19 mouse cellular contexts compared by ENCODE assay signal in the genomic region with DNA sequence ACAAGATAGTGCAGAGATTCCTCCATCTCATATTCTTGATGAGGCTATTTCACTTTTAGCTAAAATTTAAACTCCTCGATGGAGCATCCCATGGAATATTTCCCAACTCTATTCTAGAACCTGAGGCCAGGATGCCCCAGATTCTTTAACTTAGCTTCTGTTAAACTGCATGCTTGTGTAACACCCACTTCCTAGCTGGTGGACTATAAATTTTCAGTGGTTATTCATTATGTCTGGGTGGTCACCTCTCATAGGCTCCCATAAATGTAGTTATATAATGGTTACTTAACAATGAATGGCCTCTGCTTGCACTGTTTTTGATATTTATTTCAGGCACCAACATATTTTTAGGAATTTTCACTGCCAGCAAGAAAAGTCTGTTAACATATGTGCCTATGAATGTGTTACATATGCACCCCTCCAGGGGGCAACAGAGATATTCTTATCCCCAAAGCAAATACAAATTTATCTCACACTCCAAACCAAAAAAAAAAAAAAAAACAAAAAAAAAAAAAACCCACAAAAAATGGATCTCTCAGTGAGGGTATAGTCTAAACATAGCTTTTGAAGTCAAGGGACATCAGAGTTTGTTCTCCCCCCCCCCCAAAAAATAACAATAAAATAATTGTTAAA.
DNase-seq lines count a peak whose midpoint lies in the region; ATAC-seq lines count a peak whose summit lies in the region.
"Had no signal": no experiment of that assay in that cellular context is flagged by ENCODE, and none has a peak within 500 bp of the region (broad histone marks: within the 10 kb centered on the region; RNA-seq: fewer than 3 reads in every experiment).

No protein-coding gene starts in this region.

- no peak for ATAC-seq in CD4-positive, CD25-positive, alpha-beta regulatory T cell, adult 4 months
- 0 out of 2 replicates have a peak, but pooled peaks have one; percentile 50 for ATAC-seq in megakaryocyte progenitor cell, adult 5-6 weeks (replicated peaks; ENCODE audit: poor library complexity)
- ATAC-seq: forebrain, embryonic 14.5 days; intestine, embryonic 15.5 days; Patski had no signal

- peak; percentile 31 for DNase-seq in CD4-positive, CD25-positive, alpha-beta regulatory T cell, adult 2 months (ENCODE audit: low read depth, low spot score)
- DNase-seq in brain, adult 2 months (ENCODE audit: low read depth, low spot score) = peak; percentile 4
- peak; percentile 8 for DNase-seq in telencephalon, adult 2 months (ENCODE audit: low read depth, low spot score)
- no peak for DNase-seq in urinary bladder, postnatal 4 days (ENCODE audit: low spot score in 2 of 2)
- DNase-seq in right cerebral cortex, postnatal 4 days = no peak
- DNase-seq in thymus, postnatal 10 days (ENCODE audit: low spot score in 2 of 2) = no peak
- DNase-seq: adrenal gland, postnatal 10 days; cerebellum, adult 11-12 months; cerebellum, adult 8-10 months; cerebellum, postnatal 10 days; cerebellum, postnatal 36 days; gastrocnemius, adult 2 months; gastrocnemius, postnatal 14 days; heart, adult 11 months had no signal

Comparison
In these comparisons a context has a peak if more than half of its experiments do, and no peak if none do; other contexts are left out.
1. DNase-seq: peak in CD4-positive, CD25-positive, alpha-beta regulatory T cell, adult 2 months (single experiment), brain, adult 2 months (single experiment) and telencephalon, adult 2 months (single experiment); none in urinary bladder, postnatal 4 days (0 of 2), right cerebral cortex, postnatal 4 days (single experiment) and thymus, postnatal 10 days (0 of 2).